Mouse (Mus musculus): ENCODE measurements around the gene 4930451I11Rik. TPM values are rescaled to one million over a fixed set of nuclear protein-coding genes. Genes with fewer than 3 reads are reported as not detected.

The 4930451I11Rik gene
- polyA plus RNA-seq, 2 experiments: not detected

DNA sequence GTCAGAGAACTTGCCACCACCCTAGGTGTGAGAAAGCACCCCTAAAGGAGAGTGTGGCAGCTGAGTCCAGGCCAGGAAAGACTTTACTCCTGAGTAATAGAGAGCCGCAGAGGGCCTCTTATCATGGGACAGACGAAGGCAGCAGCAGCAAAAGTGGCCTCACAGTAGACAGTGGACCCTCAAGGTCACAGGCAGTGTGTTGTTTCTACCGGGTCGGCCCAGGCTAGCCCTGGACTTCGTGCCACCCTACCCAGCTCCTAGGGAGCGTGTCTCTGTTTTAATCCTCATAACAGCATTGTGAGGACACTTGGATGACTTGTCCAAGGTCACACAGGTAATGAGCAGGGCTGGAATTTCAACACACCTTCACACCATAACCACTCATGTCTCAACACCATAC lies 18.7 kb upstream of the 4930451I11Rik start:
- Histone ChIP-seq H3K4me1 (ENCODE audit: control insufficient read depth, insufficient read depth, low read length) (peaks cover 6% of the 10 kb centered on the region; the same call in 1 of the 2 replicates), H3K9ac (ENCODE audit: low read depth, low read length, severe bottlenecking) (no peak overlapping the region), H3K9me3 (ENCODE audit: control insufficient read depth, low read length) (no peaks in the 10 kb centered on the region), H3K36me3 (ENCODE audit: control insufficient read depth, insufficient read depth, low read length) (peaks cover 37% of the 10 kb centered on the region), H3K27ac (replicated peaks; ENCODE audit: low read depth, low read length) (no peak overlapping the region), H3K27me3 (ENCODE audit: control insufficient read depth, insufficient read depth, low read length) (peaks cover 32% of the 10 kb centered on the region), H3K4me2 (replicated peaks; ENCODE audit: low read depth, low read length, severe bottlenecking) (no peak overlapping the region), H3K4me3 (replicated peaks; ENCODE audit: low read length) (no peak overlapping the region)
- no peak for TF ChIP-seq POLR2A (IDR thresholded peaks at IDR 0.05; ENCODE audit: borderline replicate concordance, extremely low read depth, insufficient read depth, insufficient read length)
- no peak for DNase-seq (ENCODE audit: low spot score)
- ATAC-seq (ENCODE audit: low FRiP score, low read depth): no peak
- 85% methylated on average over 6 of the region's 6 CpGs for WGBS

GRCm38 (mm10) chr7:126848794-126849193 lies 17.4 kb upstream of the 4930451I11Rik start:
- H3K4me3 ChIP-seq (replicated peaks; ENCODE audit: low read length): peak overlapping the region; percentile 50
- ATAC-seq (ENCODE audit: low FRiP score, low read depth): no peak
- no peak for DNase-seq (ENCODE audit: low spot score)
- TF ChIP-seq POLR2A (IDR thresholded peaks at IDR 0.05; ENCODE audit: borderline replicate concordance, extremely low read depth, insufficient read depth, insufficient read length): no peak
- H3K9ac ChIP-seq (ENCODE audit: low read depth, low read length, severe bottlenecking): no peak overlapping the region
- no peaks in the 10 kb centered on the region for H3K9me3 ChIP-seq (ENCODE audit: control insufficient read depth, low read length)
- 29% methylated on average over 10 of the region's 10 CpGs for WGBS
- H3K27me3 ChIP-seq (ENCODE audit: control insufficient read depth, insufficient read depth, low read length): peaks cover 32% of the 10 kb centered on the region
- H3K27ac ChIP-seq (replicated peaks; ENCODE audit: low read depth, low read length): no peak overlapping the region
- H3K4me2 ChIP-seq (replicated peaks; ENCODE audit: low read depth, low read length, severe bottlenecking): peak overlapping the region; percentile 97; the same call in 1 of the 2 replicates
- peaks cover 6% of the 10 kb centered on the region; the same call in 1 of the 2 replicates for H3K4me1 ChIP-seq (ENCODE audit: control insufficient read depth, insufficient read depth, low read length)
- peaks cover 23% of the 10 kb centered on the region for H3K36me3 ChIP-seq (ENCODE audit: control insufficient read depth, insufficient read depth, low read length)

- ATAC-seq (ENCODE audit: low FRiP score, low read depth): 0 out of 2 replicates have a peak, but pooled peaks have one; percentile 24
- WGBS: 1% methylated on average over 45 of the region's 74 CpGs
- no peaks in the 10 kb centered on the region for H3K9me3 ChIP-seq (ENCODE audit: control insufficient read depth, low read length)
- TF ChIP-seq POLR2A (IDR thresholded peaks at IDR 0.05; ENCODE audit: borderline replicate concordance, extremely low read depth, insufficient read depth, insufficient read length): no peak
- peak overlapping the region; percentile 58 for H3K9ac ChIP-seq (ENCODE audit: low read depth, low read length, severe bottlenecking)
- H3K36me3 ChIP-seq (ENCODE audit: control insufficient read depth, insufficient read depth, low read length): peaks cover 12% of the 10 kb centered on the region
- H3K27me3 ChIP-seq (ENCODE audit: control insufficient read depth, insufficient read depth, low read length): peaks cover 32% of the 10 kb centered on the region
- peak overlapping the region; percentile 50 for H3K4me3 ChIP-seq (replicated peaks; ENCODE audit: low read length)
- peaks cover 6% of the 10 kb centered on the region; the same call in 1 of the 2 replicates for H3K4me1 ChIP-seq (ENCODE audit: control insufficient read depth, insufficient read depth, low read length)
- no peak overlapping the region for H3K27ac ChIP-seq (replicated peaks; ENCODE audit: low read depth, low read length)
- peak overlapping the region; percentile 97 for H3K4me2 ChIP-seq (replicated peaks; ENCODE audit: low read depth, low read length, severe bottlenecking)
- DNase-seq (ENCODE audit: low spot score): peak; percentile 38
Observed at GRCm38 (mm10) chr7:126847421-126848398, 16.3 kb upstream of the 4930451I11Rik start.

DNA sequence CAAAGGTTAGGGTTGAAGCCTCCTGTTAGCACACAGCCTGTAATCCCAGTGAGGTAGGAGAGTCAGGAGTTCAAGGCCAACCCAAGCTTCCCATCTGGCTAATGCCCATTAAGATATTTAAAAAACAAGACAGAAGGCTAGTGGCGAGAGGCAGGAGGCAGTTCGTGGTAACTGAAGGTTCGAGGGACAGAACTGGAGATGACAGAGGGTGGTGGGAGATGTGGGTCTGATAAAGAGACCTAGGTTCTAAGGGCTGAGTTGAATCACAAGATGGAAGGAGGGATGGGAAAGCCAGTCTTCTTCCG lies 15.6 kb upstream of the 4930451I11Rik start, which contains the start of gene Doc2a:
Gene Doc2a, plus strand, starts transcription at position 301 of the 305 bp plus-strand sequence.
- ATAC-seq (ENCODE audit: low FRiP score, low read depth) (no peak), DNase-seq (ENCODE audit: low spot score) (no peak)
- H3K9me3 ChIP-seq (ENCODE audit: control insufficient read depth, low read length): no peaks in the 10 kb centered on the region
- peaks cover 32% of the 10 kb centered on the region for H3K27me3 ChIP-seq (ENCODE audit: control insufficient read depth, insufficient read depth, low read length)
- H3K4me1 ChIP-seq (ENCODE audit: control insufficient read depth, insufficient read depth, low read length): peaks cover 6% of the 10 kb centered on the region; the same call in 1 of the 2 replicates
- peaks cover 6% of the 10 kb centered on the region for H3K36me3 ChIP-seq (ENCODE audit: control insufficient read depth, insufficient read depth, low read length)
- H3K9ac ChIP-seq (ENCODE audit: low read depth, low read length, severe bottlenecking): peak within 1 kb of the TSS; percentile 58
- peak within 1 kb of the TSS; percentile 97 for H3K4me2 ChIP-seq (replicated peaks; ENCODE audit: low read depth, low read length, severe bottlenecking)
- peak within 1 kb of the TSS; percentile 50 for H3K4me3 ChIP-seq (replicated peaks; ENCODE audit: low read length)
- no peak for TF ChIP-seq POLR2A (IDR thresholded peaks at IDR 0.05; ENCODE audit: borderline replicate concordance, extremely low read depth, insufficient read depth, insufficient read length)
- H3K27ac ChIP-seq (replicated peaks; ENCODE audit: low read depth, low read length): no peak within 1 kb of the TSS
- 34% methylated on average over 4 of the region's 4 CpGs for WGBS

- Histone ChIP-seq H3K27me3 (ENCODE audit: control insufficient read depth, insufficient read depth, low read length) (peaks cover 32% of the 10 kb centered on the region), H3K9ac (ENCODE audit: low read depth, low read length, severe bottlenecking) (no peak overlapping the region), H3K9me3 (ENCODE audit: control insufficient read depth, low read length) (no peaks in the 10 kb centered on the region), H3K4me1 (ENCODE audit: control insufficient read depth, insufficient read depth, low read length) (peaks cover 6% of the 10 kb centered on the region; the same call in 1 of the 2 replicates), H3K4me3 (replicated peaks; ENCODE audit: low read length) (no peak overlapping the region), H3K4me2 (replicated peaks; ENCODE audit: low read depth, low read length, severe bottlenecking) (no peak overlapping the region), H3K27ac (replicated peaks; ENCODE audit: low read depth, low read length) (no peak overlapping the region), H3K36me3 (ENCODE audit: control insufficient read depth, insufficient read depth, low read length) (no peaks in the 10 kb centered on the region)
- ATAC-seq (ENCODE audit: low FRiP score, low read depth) (no peak), DNase-seq (ENCODE audit: low spot score) (no peak)
- no peak for TF ChIP-seq POLR2A (IDR thresholded peaks at IDR 0.05; ENCODE audit: borderline replicate concordance, extremely low read depth, insufficient read depth, insufficient read length)
- 84% methylated on average over 2 of the region's 2 CpGs for WGBS
Observed at GRCm38 (mm10) chr7:126845516-126845915, 14.1 kb upstream of the 4930451I11Rik start.

Data from limb, embryonic 14.5 days (tissue).